Mouse (Mus musculus) lung, postnatal 0 days (tissue): ENCODE measurements around the gene Sema4g.

Experiments
- CTCF ChIP-seq: IDR thresholded peaks from 2 replicates; pipeline ENCODE4 v1.5.1; 2016; ENCODE audit warnings: antibody characterized with exemption, mild to moderate bottlenecking
- EP300 ChIP-seq: IDR thresholded peaks from 2 replicates; pipeline ENCODE4 v1.6.1; 2016; ENCODE audit warnings: antibody characterized with exemption, mild to moderate bottlenecking, control low read depth

DNA sequence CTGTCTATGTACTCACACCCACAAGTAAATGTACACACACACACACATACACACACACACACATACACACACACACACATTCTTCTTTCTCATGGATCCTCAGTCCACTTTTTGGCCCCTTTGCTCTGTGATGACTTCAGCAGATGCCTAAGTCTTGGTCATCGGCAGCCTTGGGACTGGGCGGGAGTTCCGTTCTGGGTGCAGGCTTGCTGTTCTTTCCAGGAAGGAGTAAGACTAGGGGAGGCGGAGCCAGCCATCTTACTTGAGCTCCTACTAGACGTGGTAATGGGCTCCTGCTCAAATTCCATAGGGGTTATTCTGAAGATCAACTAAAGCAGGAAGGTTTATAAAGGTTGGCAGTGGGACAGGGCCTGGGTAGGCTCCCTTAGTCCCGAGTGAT lies 31.4 kb downstream of the Sema4g start:
- no peak for TF ChIP-seq EP300
- TF ChIP-seq CTCF = no peak
